Mouse (Mus musculus) adrenal gland, adult 18-20 months (tissue): ENCODE measurements around the gene Mbnl2. TPM values are rescaled to one million over a fixed set of nuclear protein-coding genes. Genes with fewer than 3 reads are reported as not detected.

Experiments used
- DNase-seq, 2 experiments: peaks; one replicate each; pipeline ENCODE4 v3.0.0; 2021 to 2022; ENCODE audit warnings: low spot score in 2 of 2
- total RNA-seq, 2 experiments: library from RNA; stranded (reverse); gene quantifications; 1 replicate in 1 of 2; 2 replicates in 1 of 2; pipeline ENCODE4 v1.2.3; 2021

Gene Mbnl2
- total RNA-seq, 2 experiments from 2014 or later: 181 to 201 TPM

DNA sequence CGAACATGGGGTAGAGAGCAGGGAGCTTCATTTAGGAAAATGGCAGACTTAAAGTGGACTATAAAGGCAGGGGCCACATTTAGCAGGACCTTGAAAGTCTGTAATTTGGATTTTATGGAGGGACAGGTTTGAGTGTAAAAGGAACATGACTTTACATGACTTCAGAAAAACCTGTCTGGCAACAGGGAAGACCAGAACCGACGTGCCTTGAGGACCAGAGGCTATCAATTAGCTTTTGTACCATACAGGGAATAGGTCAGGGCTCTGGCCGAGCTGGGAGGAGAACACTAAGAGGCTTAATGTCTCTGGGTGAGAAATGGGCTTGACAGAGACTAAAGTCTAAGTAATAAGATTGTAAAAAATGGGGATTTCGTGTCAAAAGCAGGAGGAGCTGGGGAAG is 1.7 kb upstream of the Mbnl2 start:
- DNase-seq: no peak

DNA sequence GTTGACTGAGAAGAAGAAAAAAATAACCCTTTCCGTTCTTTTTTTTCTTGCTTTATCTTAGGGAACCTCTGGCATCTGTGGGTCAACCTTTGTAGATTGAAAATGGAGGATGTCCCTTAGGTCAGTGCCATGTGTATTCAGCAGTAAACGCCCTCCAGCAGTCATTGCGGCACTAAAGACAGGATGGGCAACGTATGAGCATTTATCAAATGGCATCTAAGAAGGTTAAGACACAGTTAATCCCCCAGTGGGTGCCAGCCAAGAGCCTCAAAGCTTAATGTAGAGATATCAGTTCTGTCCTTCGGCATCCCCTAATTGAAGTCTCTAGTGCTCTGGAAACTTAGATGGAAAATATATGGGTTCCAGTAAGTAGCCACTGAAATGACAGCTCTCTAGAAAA is 723 bp upstream of the Mbnl2 start:
- no peak for DNase-seq

DNA sequence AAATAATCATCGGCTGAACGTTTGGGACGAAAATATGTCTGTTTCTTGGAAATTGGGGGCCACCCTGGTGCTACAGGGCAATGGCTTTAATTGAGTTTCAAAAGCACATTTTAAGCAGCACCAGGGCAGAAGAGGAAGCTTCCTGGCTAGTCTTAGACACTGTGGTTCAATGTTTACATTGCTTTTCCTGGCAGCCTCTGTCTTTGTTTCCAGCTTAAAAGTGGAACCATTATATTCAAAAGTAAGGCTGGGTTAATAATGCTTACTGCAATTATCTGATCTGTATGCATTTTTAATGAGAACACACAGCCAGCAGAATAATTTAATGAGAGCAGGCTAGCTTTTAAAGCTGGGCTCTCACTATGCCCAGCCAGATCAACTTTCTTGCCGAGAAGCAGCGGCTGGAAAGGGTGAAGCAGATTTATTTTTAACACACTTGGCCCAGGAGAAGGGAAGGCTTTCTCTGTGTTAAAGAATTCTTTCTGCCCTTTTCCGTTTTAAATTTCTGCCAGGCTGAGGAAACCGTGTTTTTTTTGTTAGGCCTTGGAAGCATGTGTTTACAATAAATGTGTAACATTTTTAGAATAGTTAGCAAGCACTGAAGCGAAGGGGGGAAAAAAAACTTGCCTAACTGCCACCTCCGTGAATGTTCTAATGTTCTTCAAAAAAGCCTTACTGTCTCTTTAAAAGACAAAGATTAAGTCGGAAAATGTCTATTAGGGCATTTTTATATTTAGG is 1.0 kb downstream of the Mbnl2 start:
- no peak for DNase-seq

DNA sequence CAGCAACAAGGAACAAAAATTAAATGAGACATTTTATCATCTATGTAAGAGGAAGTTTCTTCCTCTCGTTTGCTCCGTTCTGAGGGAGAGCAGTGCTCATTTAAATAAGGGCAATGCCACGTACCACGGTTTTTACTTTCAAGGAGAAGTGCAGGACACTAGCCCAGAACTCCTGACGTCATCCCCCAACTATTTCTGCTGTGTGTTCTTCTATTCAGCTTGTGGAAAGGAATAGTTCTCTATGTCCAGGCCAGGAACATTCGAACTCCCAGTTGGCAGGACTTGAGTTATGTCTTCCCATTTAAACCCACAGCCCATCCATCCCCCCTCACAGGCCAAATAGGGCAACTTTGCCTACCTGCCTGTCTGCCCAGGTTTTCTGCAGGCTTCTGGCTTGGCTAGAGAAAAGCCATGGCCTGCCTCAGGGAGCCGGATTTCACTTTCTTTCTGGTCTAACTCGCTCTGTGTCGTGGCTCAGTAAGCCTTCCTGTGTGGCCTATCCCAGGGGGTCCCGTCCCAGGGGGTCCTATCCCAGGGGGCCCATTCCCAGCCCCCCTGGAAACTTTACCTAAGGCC is 1.7 kb downstream of the Mbnl2 start:
- peak in 1 of 2 experiments; percentile 61 for DNase-seq

DNA sequence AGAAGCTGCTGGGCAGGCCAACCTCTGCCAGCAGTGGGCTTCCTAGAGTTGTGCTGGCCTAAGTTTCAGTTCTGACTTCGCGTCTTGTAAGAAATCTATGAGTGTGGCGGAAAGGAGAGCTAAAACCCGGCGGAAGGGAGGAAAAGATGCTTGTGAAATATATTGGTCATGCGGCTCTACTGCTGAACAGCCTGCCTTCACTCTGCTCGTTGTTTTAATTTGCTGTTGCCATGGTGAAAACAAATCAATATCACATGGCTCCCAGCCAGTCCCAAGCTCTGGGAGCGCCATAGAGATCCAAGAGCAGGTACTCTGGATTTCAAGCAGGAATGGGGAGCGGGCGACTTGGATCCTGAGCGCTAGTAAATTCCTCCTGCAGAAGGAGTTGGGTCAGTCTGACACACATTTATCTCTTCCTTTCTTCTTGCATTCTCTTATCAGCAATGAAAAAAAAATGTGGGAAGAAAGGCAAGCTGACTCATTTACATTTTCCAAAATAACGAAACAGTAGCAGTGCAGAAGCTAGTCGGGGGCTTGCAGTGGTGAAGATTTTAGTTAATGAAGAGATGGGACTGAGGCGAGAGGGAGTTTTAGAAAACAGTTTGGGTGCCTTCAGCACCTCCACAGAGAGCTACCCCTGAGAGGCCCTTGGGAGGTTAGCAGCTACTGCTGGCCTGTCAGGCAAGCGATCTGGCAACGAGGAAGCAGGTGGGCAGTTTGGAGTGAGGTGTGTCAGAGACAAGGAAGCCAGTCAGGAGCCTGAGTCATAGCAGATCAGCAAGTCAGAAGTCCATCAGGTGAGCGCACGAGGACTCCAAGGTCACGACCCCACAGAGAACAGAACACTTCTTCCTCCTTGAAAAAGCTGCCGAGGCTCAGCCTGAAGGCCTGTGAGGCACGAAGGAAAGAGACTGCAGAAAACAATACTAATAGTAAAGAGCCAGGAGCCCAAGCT is 3.1 kb downstream of the Mbnl2 start:
- peak in 1 of 2 experiments; percentile 38 for DNase-seq

DNA sequence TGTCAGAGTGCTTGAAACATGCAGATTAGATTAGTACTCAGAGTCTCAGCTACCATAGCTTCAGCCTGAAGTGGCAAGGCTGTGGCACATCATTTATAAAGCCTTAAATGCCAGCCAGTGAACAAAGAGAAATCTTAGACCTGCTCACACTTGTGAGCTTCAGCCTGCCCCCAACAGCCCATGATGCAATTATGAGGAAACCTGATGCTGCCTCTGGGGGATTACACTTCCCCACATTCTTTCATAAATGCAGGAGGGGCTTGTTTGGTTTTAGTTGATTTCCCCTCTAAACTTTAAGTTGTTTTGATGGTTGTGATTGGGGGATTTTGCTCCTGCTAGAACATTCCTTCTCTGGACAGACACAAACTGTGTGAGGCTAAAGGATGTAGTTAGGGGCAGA is 4.7 kb downstream of the Mbnl2 start:
- peak in 1 of 2 experiments; percentile 22 for DNase-seq

DNA sequence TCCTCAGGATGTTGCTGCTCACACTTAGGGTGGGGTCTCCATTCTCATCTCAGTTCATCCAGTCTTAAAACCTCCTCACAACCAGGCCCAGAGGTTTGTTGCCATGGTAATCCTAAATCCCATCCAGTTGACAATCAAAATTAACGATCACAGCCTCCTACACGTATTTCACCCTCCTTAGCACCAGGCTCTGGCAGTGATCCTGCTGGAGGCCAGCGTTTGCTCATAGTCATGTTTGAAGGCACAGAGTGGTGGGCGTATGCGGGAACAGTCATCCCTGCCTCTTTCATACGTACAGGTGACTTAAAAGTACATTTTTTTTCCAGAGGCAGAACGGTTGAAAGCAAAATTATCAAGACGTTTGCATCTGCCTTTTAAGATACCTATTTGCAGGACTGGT is 8.3 kb downstream of the Mbnl2 start:
- DNase-seq: no peak

DNA sequence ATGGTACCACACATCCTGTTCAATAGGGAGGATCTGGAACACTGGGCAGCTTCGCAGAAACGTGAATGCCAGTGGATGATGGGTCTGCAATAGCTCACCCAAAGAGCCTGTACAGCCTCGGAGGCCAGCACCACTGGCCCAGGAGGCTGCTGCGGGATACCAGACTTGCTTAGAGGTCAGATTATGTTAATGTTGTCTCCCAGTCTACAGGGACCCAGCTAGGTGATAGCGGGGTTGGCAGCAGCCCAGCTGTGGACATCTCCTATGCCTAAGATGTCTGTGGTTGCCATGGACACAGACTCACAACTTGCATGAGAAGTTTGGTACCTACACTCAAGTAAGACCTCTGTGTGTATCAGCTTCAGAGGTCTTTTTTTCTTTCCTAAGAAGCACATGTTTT is 9.0 kb downstream of the Mbnl2 start:
- DNase-seq: peak in 1 of 2 experiments; percentile 21

DNA sequence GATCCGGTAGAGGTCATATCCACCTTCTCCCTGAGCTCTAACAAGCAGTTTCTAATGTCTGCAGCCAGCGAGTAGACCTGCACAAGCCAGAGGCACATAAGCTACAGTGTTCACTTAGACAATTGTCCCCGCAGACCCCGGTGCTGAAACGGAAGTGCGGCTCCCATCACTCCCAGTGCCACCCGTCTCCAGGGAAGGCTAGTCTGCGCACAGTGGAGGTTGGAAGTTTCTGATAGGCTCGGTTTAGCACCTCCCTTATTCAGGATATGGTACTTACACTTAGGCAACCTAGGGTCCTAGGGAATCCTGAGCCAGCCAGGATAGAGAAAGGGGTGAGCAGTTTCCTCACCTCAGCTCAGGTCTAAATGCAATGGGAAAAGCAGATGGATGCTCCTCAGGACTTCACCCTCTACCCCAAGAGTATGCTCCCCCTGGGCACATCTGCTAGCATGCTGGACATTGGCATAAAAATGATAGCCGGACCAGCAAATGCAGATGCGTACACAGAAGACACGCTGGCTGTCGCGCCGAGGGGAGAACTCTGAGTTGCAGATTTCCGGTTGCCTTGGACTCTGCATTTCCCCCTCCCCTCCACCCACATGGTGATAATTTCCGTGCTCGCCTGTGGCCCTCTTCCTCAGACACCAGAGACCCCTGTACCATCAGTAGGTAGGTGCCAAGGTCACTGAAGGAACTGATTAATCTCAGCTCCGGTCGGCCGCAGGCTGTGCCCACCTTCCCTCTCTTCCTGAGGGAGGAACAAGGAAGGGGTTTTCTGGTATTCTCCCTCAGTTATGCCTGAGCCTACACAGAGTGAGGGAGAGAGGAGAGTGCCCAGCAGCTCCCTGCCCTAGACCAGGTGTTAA is 11.9 kb downstream of the Mbnl2 start:
- DNase-seq: no peak

DNA sequence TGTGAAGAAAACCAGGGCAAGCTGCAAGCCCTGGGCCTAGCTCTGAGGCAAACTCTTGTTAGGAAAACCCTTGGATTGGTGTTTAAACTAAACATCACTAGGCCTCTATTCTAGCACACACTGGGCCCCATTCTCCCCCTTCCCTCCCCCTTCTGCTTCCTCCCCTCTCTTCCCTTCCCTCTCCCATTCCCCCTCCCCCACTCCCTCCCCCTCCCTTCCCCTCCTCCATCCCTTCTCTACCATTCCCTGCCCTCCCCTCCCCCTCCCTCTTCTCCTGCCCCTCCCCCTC is 12.5 kb downstream of the Mbnl2 start:
- no peak for DNase-seq

DNA sequence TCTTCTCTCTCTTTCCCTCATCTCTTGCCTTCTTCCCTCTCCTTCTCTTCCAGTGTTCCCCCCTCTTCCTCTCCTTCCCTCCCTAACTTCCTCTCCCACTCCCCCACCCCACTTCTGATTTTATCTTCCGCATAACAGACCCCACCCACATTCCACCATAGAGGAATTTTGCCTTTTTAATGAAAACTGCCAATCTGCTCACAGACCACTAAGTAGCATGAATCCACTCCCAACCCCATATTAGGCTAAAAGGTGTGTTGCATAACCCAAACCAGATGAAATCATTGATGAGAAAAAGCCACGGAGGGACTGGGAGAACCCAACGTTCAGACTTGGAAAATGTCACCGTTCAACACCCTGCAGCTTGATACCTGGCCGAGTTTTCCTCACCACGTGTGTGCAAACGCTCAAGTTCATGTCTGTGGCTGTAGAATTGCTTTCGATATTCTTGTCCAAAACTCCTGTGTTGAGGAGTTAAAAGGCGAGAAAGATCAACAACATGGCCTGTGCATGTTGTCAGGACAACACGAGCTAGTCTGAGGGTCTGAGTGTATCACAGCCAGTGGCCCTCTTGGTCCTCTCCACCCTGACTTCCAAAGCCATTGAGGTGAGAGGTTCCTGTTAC is 13.0 kb downstream of the Mbnl2 start:
- DNase-seq: no peak

DNA sequence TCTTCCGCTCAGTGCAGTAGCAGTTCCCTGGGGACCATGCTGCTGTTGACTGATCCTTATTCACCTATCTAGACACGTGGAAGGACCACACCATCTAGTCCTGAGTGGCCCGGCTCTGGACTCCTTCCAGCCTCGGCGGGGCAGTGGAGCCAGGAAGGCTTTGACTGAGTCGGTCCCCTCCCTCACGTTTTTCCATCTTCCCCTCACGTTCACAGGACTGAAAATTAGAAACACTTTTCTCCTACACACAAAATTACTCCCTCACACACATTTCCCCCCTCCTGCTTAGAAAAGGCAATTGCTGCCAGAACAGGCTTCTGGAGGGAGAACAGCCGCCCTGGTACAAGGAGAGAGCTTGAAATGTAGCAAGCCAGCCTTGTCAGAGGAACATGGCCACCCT is 13.6 kb downstream of the Mbnl2 start:
- DNase-seq: no peak

DNA sequence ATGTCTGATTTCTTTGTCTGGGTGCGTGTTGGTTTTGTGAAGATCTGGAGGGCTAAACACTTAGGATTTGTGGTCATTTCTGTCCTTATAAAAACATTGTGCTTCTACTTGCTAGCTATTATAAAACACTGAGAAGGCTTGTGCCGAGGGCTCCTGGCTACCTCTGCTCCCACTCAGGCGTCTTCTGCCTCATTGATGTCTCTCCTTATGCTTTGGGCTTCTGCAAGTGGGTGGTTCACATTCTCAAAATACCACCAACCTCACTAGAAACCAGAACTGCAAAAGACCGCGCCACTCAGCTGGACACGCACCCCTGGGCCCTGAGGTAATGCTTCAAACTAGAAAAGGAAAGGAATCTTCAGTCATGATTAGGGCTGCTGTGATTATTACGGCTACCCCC is 14.1 kb downstream of the Mbnl2 start:
- DNase-seq: no peak

DNA sequence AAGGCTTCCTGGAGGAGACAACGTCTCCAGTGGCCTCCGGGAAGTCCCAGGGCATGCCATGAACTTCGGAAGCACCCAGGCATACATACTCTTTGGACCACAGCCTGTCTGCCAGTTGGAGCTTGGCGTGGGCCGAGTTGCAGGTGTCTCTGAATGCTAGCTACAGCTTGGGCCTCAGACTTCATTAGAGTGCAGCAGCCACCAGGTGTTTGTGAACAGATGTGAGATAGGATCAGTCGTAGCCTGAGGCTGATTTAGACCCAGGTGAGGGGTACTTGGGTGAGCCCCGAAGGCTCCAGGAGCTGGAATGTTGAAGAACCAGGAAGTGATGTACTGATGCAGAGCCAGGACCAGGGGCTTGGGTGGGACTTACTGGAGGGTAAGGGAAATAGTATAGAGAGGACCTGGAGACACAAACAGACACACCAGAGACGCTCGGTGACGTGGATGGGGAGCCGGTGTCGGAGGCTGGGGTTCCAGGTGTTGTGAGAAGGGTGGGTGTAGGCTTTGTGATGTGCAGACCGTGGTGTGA is 15.8 kb downstream of the Mbnl2 start:
- no peak for DNase-seq

DNA sequence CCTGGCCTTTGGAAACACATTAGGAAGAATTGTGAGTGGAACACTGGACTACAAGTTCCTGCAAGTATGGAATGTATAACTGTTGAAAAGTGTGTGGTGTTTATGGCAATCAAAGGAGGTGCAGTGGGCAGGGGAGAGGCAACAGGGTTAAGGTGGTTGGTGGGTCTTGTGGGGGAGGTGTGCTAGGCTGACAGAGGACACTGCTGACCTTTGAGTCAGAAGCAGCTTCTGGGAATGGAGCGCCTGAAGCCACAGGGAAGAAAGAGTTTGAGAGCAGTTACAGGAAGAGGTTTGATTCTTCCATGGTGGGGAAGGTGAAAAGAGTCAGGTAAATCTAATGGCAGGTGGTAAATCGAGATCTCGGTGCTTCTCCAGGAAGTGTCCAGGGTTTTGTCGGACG is 16.7 kb downstream of the Mbnl2 start:
- peak in 1 of 2 experiments; percentile 16 for DNase-seq

DNA sequence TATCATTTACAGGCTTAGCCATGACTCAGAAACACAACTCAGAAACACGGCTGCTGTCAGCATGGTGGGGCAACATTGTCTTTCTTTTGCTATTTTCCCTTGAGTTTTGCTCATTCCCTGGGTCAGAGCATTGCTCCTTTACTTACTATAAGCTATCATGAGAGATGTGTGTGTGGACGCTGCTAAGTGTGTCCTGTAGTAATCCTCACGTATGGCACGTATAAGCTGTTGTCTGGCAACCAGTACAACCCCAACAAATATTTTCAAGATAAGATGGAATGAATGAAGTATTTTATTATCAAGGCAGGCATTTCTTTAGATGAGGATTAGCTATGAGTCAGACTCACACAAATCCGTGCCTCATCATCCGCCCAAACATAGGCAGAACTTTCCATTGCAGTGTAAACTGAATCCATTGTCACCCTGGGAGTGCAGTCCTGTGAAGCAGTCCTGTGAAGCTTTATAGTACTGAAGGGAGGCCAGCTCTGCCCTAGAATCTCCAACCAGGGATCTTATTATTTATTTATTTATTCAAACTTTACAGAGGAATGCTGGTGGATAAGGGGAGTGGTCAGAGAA is 17.2 kb downstream of the Mbnl2 start:
- peak in 1 of 2 experiments; percentile 11 for DNase-seq

DNA sequence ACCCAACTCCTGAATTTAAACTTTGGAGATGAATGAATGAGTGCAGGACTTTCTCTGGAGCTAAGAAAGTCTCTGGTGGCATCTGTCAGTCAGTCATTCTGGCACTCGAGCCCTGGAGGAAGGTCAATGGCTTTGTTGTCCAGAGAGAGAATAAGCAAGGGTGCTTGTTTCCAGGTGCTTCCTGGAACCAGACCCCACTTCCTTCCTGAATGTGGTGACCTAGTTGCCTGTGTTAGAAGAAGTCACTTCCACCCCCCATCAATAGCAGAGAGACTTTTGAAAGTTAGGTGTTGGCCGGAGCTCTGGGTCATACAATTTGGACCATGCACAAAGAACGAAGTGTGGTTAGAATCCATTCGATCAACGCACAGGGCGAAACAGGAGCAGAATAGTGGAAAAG is 19.0 kb downstream of the Mbnl2 start:
- no peak for DNase-seq

DNA sequence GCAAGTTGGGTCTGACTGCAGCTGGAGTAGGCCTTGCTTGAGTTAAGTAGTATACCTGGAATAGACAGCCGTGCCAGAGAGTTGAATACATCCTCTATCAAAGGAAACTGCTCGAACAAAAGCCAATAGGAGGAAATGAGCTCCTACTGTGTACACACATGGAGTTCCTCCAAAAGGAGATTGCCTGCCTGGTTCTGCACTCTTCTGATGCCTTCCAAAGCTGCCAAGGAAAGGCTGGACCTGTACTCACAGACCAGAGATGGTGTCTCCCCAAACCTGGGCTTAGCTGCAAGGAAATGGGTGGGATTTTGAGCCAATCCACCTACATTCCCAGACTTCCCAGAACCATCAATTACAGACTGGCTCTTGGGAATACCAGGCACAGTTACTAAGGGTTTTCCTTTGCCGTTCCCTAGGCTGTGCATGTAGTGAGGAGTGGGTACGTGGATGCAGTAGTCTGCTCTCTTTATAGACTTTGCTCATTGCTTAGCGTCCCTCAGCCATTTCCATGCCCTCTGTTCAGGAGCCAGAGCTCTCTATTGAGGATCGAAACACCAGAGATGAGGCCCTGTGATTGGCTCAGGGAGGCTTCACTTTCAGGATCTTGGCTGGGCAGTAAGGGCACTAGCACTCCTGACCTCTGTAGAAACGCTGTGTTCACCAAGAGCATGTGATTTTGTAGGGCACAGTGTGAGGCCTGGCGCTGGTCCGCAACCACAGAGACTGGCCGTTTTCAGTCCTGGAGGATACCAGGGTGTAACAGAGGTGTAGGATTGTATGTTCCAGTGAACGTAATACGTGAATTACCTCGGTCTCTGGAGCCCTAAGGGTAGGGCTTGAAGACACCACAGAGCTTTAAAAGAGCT is 20.1 kb downstream of the Mbnl2 start:
- no peak for DNase-seq
